Comparison of ENCODE assay signal across 9 mouse cellular contexts in genomic region chr7:65317418-65317817, GRCm38 (mm10).
A peak's percentile ranks its signal among the peaks of the same experiment; 100 is the strongest.
DNase-seq lines count a peak whose midpoint lies in the region; ATAC-seq and TF ChIP-seq lines count a peak whose summit lies in the region.
"Had no signal": no experiment of that assay in that cellular context is flagged by ENCODE, and none has a peak within 500 bp of the region (broad histone marks: within the 10 kb centered on the region; RNA-seq: fewer than 3 reads in every experiment).

No protein-coding gene starts in this region.

- peak; percentile 41 to 81 for DNase-seq in adrenal gland, adult (ENCODE audit: inconsistent age in 2 of 2, low spot score in 1 of 2)
- peak; percentile 69 to 71 for DNase-seq in cerebellum, postnatal 36 days
- DNase-seq in heart, postnatal 0 days (ENCODE audit: low spot score): peak; percentile 66
- peak; percentile 52 to 69 for DNase-seq in left cerebral cortex, adult 2 months (ENCODE audit: extremely low spot score in 1 of 2, low spot score in 2 of 2)
- DNase-seq in midbrain, embryonic 14.5 days: peak; percentile 81
- DNase-seq in testis, postnatal 14 days (ENCODE audit: low spot score): peak; percentile 25

- H3K4me1 ChIP-seq in intestine, postnatal 0 days (replicated peaks; ENCODE audit: control insufficient read depth, insufficient read depth, low read length): no peaks in the 10 kb centered on the region
- H3K4me1 ChIP-seq in intestine, embryonic 15.5 days (replicated peaks): no peaks in the 10 kb centered on the region
- H3K4me1 ChIP-seq in heart, postnatal 0 days (ENCODE audit: control insufficient read depth, insufficient read depth): no peaks in the 10 kb centered on the region
- H3K4me1 ChIP-seq in midbrain, embryonic 14.5 days (ENCODE audit: control insufficient read depth, insufficient read depth, low read length): no peaks in the 10 kb centered on the region

- H3K36me3 ChIP-seq in intestine, postnatal 0 days (ENCODE audit: control insufficient read depth, insufficient read depth): peaks cover 65% of the 10 kb centered on the region
- peaks cover 24% of the 10 kb centered on the region for H3K36me3 ChIP-seq in intestine, embryonic 15.5 days
- peaks cover 76% of the 10 kb centered on the region for H3K36me3 ChIP-seq in heart, postnatal 0 days (replicated peaks; ENCODE audit: control insufficient read depth, insufficient read depth, low read length)
- H3K36me3 ChIP-seq in midbrain, embryonic 14.5 days (ENCODE audit: control insufficient read depth, insufficient read depth, low read length): peaks cover 41% of the 10 kb centered on the region

- peak; percentile 94 for TF ChIP-seq CTCF in intestine, postnatal 0 days (IDR thresholded peaks at IDR 0.05; ENCODE audit: low read depth)
- peak; percentile 86 for TF ChIP-seq CTCF in heart, postnatal 0 days (IDR thresholded peaks at IDR 0.05; ENCODE audit: low read depth)
- TF ChIP-seq CTCF in left cerebral cortex, adult 2 months (IDR thresholded peaks at IDR 0.05): peak; percentile 97

- ATAC-seq in intestine, postnatal 0 days: peak; percentile 33; the same call in 1 of the 2 replicates
- no peak for ATAC-seq in intestine, embryonic 15.5 days
- no peak for ATAC-seq in heart, postnatal 0 days (ENCODE audit: insufficient read depth, low read depth)
- ATAC-seq in midbrain, embryonic 14.5 days (ENCODE audit: low FRiP score, low TSS enrichment): no peak

- no peaks in the 10 kb centered on the region for H3K9me3 ChIP-seq in intestine, postnatal 0 days (ENCODE audit: control insufficient read depth)
- no peaks in the 10 kb centered on the region for H3K9me3 ChIP-seq in intestine, embryonic 15.5 days
- no peaks in the 10 kb centered on the region for H3K9me3 ChIP-seq in heart, postnatal 0 days (replicated peaks; ENCODE audit: control insufficient read depth, low read length)
- H3K9me3 ChIP-seq in midbrain, embryonic 14.5 days (ENCODE audit: control insufficient read depth, low read length): no peaks in the 10 kb centered on the region

- no peak overlapping the region for H3K4me3 ChIP-seq in intestine, postnatal 0 days (ENCODE audit: low read depth, low read length)
- H3K4me3 ChIP-seq in intestine, embryonic 15.5 days (replicated peaks): no peak overlapping the region
- no peak overlapping the region for H3K4me3 ChIP-seq in heart, postnatal 0 days (ENCODE audit: low read depth, low read length)
- H3K4me3 ChIP-seq in left cerebral cortex, adult 2 months: no peak overlapping the region
- H3K4me3 ChIP-seq in midbrain, embryonic 14.5 days (replicated peaks; ENCODE audit: low read depth, low read length): no peak overlapping the region
- H3K4me3 ChIP-seq: erythroblast, embryonic 14.5 days had no signal

- intact Hi-C loops in left cerebral cortex, adult 2 months (cut with DNase I): loop anchor here (5.0 kb wide), 2 partner anchors 200 to 295 kb away; no protein-coding TSS in a partner anchor

- H3K4me2 ChIP-seq in intestine, postnatal 0 days (replicated peaks; ENCODE audit: low read depth): no peak overlapping the region
- H3K4me2 ChIP-seq in intestine, embryonic 15.5 days (replicated peaks): no peak overlapping the region
- no peak overlapping the region for H3K4me2 ChIP-seq in heart, postnatal 0 days (ENCODE audit: low read depth, low read length)
- no peak overlapping the region for H3K4me2 ChIP-seq in midbrain, embryonic 14.5 days (ENCODE audit: low read length)

- no peak for TF ChIP-seq EP300 in heart, postnatal 0 days (IDR thresholded peaks at IDR 0.05; ENCODE audit: low read depth)

- 34% methylated on average over 5 of the region's 5 CpGs for WGBS in intestine, postnatal 0 days
- 37% methylated on average over 5 of the region's 5 CpGs for WGBS in intestine, embryonic 15.5 days
- WGBS in heart, postnatal 0 days: 39% methylated on average over 5 of the region's 5 CpGs
- WGBS in midbrain, embryonic 14.5 days: 36% methylated on average over 5 of the region's 5 CpGs

- H3K9ac ChIP-seq in intestine, postnatal 0 days (ENCODE audit: low read depth, low read length): no peak overlapping the region
- H3K9ac ChIP-seq in intestine, embryonic 15.5 days: no peak overlapping the region
- H3K9ac ChIP-seq in heart, postnatal 0 days (replicated peaks; ENCODE audit: low read depth, low read length): no peak overlapping the region
- H3K9ac ChIP-seq in midbrain, embryonic 14.5 days (replicated peaks; ENCODE audit: low read length): no peak overlapping the region

- H3K27ac ChIP-seq in intestine, postnatal 0 days (ENCODE audit: low read depth, low read length): no peak overlapping the region
- H3K27ac ChIP-seq in intestine, embryonic 15.5 days: no peak overlapping the region
- H3K27ac ChIP-seq in heart, postnatal 0 days (ENCODE audit: low read depth): no peak overlapping the region
- no peak overlapping the region for H3K27ac ChIP-seq in left cerebral cortex, adult 2 months
- H3K27ac ChIP-seq in midbrain, embryonic 14.5 days (replicated peaks; ENCODE audit: low read depth, low read length): no peak overlapping the region

- no peaks in the 10 kb centered on the region for H3K27me3 ChIP-seq in intestine, postnatal 0 days (replicated peaks; ENCODE audit: control insufficient read depth, insufficient read depth, low read length)
- no peaks in the 10 kb centered on the region for H3K27me3 ChIP-seq in intestine, embryonic 15.5 days (replicated peaks)
- no peaks in the 10 kb centered on the region for H3K27me3 ChIP-seq in heart, postnatal 0 days (ENCODE audit: control insufficient read depth, insufficient read depth, low read length)
- H3K27me3 ChIP-seq in midbrain, embryonic 14.5 days (ENCODE audit: control insufficient read depth, insufficient read depth, low read length): no peaks in the 10 kb centered on the region

Comparison
In these comparisons a context has a peak if more than half of its experiments do, and no peak if none do; other contexts are left out.
1. DNase-seq: peak in every context shown above with its lines; median percentile 81 in midbrain, embryonic 14.5 days; 70 in cerebellum, postnatal 36 days; 66 in heart, postnatal 0 days; 61 in adrenal gland, adult; 60 in left cerebral cortex, adult 2 months; 25 in testis, postnatal 14 days.